19 mouse cellular contexts compared by ENCODE assay signal in the genomic region with DNA sequence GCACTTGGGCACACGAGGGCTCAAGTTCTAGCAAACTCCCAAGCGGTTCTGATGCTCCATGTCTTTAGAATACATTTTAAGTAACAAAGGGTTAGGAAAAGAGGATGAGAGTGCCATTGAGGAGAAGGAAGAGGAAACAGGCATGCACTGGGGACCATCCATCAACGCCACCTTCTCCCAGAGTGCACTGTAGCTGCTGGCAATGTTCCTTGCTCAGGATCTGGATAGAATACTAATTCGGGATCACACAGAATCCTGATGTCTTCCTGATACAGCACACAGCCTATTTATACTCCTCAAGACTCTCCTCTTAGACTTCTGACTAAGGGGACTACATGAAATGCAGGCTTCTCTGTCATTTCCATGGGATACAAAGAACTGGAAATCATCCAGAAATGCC. TPM values are rescaled to one million over a fixed set of nuclear protein-coding genes. Genes with fewer than 3 reads are reported as not detected.
"Had no signal": no experiment of that assay in that cellular context is flagged by ENCODE, and none has a peak within 500 bp of the region (broad histone marks: within the 10 kb centered on the region; RNA-seq: fewer than 3 reads in every experiment).

No protein-coding gene starts in this region.

- H3K4me3 ChIP-seq: left cerebral cortex, adult 2 months; liver, embryonic 13.5 days; megakaryocyte, embryonic 14.5 days; midbrain, embryonic 10.5 days; stomach, embryonic 15.5 days had no signal

- H3K9ac ChIP-seq: liver, embryonic 13.5 days; stomach, embryonic 15.5 days had no signal

- ATAC-seq: lung, postnatal 0 days had no signal

- H3K27ac ChIP-seq: kidney, postnatal 0 days; left cerebral cortex, adult 2 months; liver, embryonic 13.5 days; midbrain, embryonic 10.5 days; stomach, embryonic 15.5 days had no signal

- H3K4me1 ChIP-seq: liver, embryonic 13.5 days; megakaryocyte, embryonic 14.5 days; midbrain, embryonic 10.5 days; stomach, embryonic 15.5 days had no signal

- H3K9me3 ChIP-seq: liver, embryonic 13.5 days; midbrain, embryonic 10.5 days; stomach, embryonic 15.5 days had no signal

- H3K4me2 ChIP-seq: liver, embryonic 13.5 days; stomach, embryonic 15.5 days had no signal

- H3K27me3 ChIP-seq: liver, embryonic 13.5 days; stomach, embryonic 15.5 days had no signal

- DNase-seq: kidney, adult 2 months; kidney, postnatal 36 days; layer of hippocampus, postnatal 36 days; liver, embryonic 13.5 days; lung, adult 2 months; midbrain, embryonic 14.5 days; retina, postnatal 1 day; right cerebral cortex, postnatal 25 days; spleen, adult 18-20 months; thymus, postnatal 25 days had no signal

- H3K36me3 ChIP-seq: liver, embryonic 13.5 days; midbrain, embryonic 10.5 days; stomach, embryonic 15.5 days had no signal

RNA-seq across cellular contexts. Expression of gene Fam47e, which starts 15.2 kb away (rescaled TPM):
- total RNA-seq: left cerebral cortex, adult 2 months; neutrophil, adult 5-6 weeks had no signal
- polyA plus RNA-seq: kidney, embryonic 14.5 days; limb, embryonic 11.5 days; midbrain, embryonic 10.5 days had no signal
